Mouse (Mus musculus) liver, embryonic 14.5 days (tissue): ENCODE measurements around the gene Stx2.

Experiments
- CTCF ChIP-seq: IDR thresholded peaks from 2 replicates; pipeline ENCODE4 v1.5.1; 2016; ENCODE audit warnings: antibody characterized with exemption, low read depth, control low read depth
- EP300 ChIP-seq: IDR thresholded peaks from 2 replicates; pipeline ENCODE4 v1.6.1; 2016; ENCODE audit warnings: antibody characterized with exemption, low read depth

- TF ChIP-seq EP300 (no peak), CTCF (no peak)
Observed at GRCm38 (mm10) chr5:128985946-128986345, 22.4 kb downstream of the Stx2 start.
